Mouse (Mus musculus) lung, postnatal 0 days (tissue): ENCODE measurements around the gene Sdccag8.

Experiments used
- CTCF ChIP-seq: IDR thresholded peaks from 2 replicates; pipeline ENCODE4 v1.5.1; 2016; ENCODE audit warnings: antibody characterized with exemption, mild to moderate bottlenecking
- EP300 ChIP-seq: IDR thresholded peaks from 2 replicates; pipeline ENCODE4 v1.6.1; 2016; ENCODE audit warnings: antibody characterized with exemption, mild to moderate bottlenecking, control low read depth

GRCm38 (mm10) chr1:177027706-177028105 lies 213.2 kb downstream of the Sdccag8 start:
- TF ChIP-seq CTCF, result no peak
- no peak for TF ChIP-seq EP300
